Mouse (Mus musculus): ENCODE results near the gene Rxrb. TPM values are rescaled to one million over a fixed set of nuclear protein-coding genes. Genes with fewer than 3 reads are reported as not detected.

The Rxrb gene
- polyA plus RNA-seq, 1 experiment = 78.0 TPM

- no peak for DNase-seq
- Histone ChIP-seq H3K4me3 (replicated peaks; ENCODE audit: insufficient read depth, low read depth, low read length) (no peak overlapping the region), H3K4me1 (ENCODE audit: control insufficient read depth, insufficient read depth, low read length) (no peaks in the 10 kb centered on the region), H3K27ac (ENCODE audit: insufficient read depth, low read length) (no peak overlapping the region), H3K27me3 (ENCODE audit: control insufficient read depth, insufficient read depth, low read length) (no peaks in the 10 kb centered on the region)
- WGBS = 69% methylated on average over 5 of the region's 5 CpGs
- no peak for TF ChIP-seq CTCF (IDR thresholded peaks at IDR 0.05; ENCODE audit: borderline replicate concordance, insufficient read depth, low read depth, low read length)
- no peak for TF ChIP-seq POLR2A (IDR thresholded peaks at IDR 0.05; ENCODE audit: borderline replicate concordance, insufficient read depth, low read length)
These were observed 40.5 kb downstream of the Rxrb start for GRCm38 (mm10) chr17:34072091-34072490.

GRCm38 (mm10) chr17:34075271-34075670 is 43.7 kb downstream of the Rxrb start:
- TF ChIP-seq POLR2A (IDR thresholded peaks at IDR 0.05; ENCODE audit: borderline replicate concordance, insufficient read depth, low read length) (no peak), CTCF (IDR thresholded peaks at IDR 0.05; ENCODE audit: borderline replicate concordance, insufficient read depth, low read depth, low read length) (no peak; the same call in 1 of the 2 replicates)
- no peak overlapping the region for H3K27ac ChIP-seq (ENCODE audit: insufficient read depth, low read length)
- H3K27me3 ChIP-seq (ENCODE audit: control insufficient read depth, insufficient read depth, low read length) = no peaks in the 10 kb centered on the region
- H3K4me3 ChIP-seq (replicated peaks; ENCODE audit: insufficient read depth, low read depth, low read length) = no peak overlapping the region
- DNase-seq = peak; percentile 38 to 60
- 35% methylated on average over 7 of the region's 7 CpGs for WGBS
- H3K4me1 ChIP-seq (ENCODE audit: control insufficient read depth, insufficient read depth, low read length) = no peaks in the 10 kb centered on the region

- H3K4me3 ChIP-seq (replicated peaks; ENCODE audit: insufficient read depth, low read depth, low read length) = no peak overlapping the region
- no peaks in the 10 kb centered on the region for H3K4me1 ChIP-seq (ENCODE audit: control insufficient read depth, insufficient read depth, low read length)
- DNase-seq = peak; percentile 45 to 49
- no peaks in the 10 kb centered on the region for H3K27me3 ChIP-seq (ENCODE audit: control insufficient read depth, insufficient read depth, low read length)
- TF ChIP-seq CTCF (IDR thresholded peaks at IDR 0.05; ENCODE audit: borderline replicate concordance, insufficient read depth, low read depth, low read length) (peak; percentile 53; the same call in 1 of the 2 replicates), POLR2A (IDR thresholded peaks at IDR 0.05; ENCODE audit: borderline replicate concordance, insufficient read depth, low read length) (no peak)
- under 1% methylated on average over 9 of the region's 9 CpGs for WGBS
- no peak overlapping the region for H3K27ac ChIP-seq (ENCODE audit: insufficient read depth, low read length)
These were observed 45.9 kb downstream of the Rxrb start for GRCm38 (mm10) chr17:34077549-34077948.

GRCm38 (mm10) chr17:34078148-34078547 is 46.5 kb downstream of the Rxrb start:
- H3K27ac ChIP-seq (ENCODE audit: insufficient read depth, low read length) = no peak overlapping the region
- H3K4me1 ChIP-seq (ENCODE audit: control insufficient read depth, insufficient read depth, low read length) = no peaks in the 10 kb centered on the region
- TF ChIP-seq CTCF (IDR thresholded peaks at IDR 0.05; ENCODE audit: borderline replicate concordance, insufficient read depth, low read depth, low read length) (no peak), POLR2A (IDR thresholded peaks at IDR 0.05; ENCODE audit: borderline replicate concordance, insufficient read depth, low read length) (no peak)
- no peak overlapping the region for H3K4me3 ChIP-seq (replicated peaks; ENCODE audit: insufficient read depth, low read depth, low read length)
- WGBS = 59% methylated on average over 4 of the region's 4 CpGs
- H3K27me3 ChIP-seq (ENCODE audit: control insufficient read depth, insufficient read depth, low read length) = no peaks in the 10 kb centered on the region
- no peak for DNase-seq

- no peak overlapping the region for H3K27ac ChIP-seq (ENCODE audit: insufficient read depth, low read length)
- DNase-seq = no peak
- H3K27me3 ChIP-seq (ENCODE audit: control insufficient read depth, insufficient read depth, low read length) = no peaks in the 10 kb centered on the region
- H3K4me3 ChIP-seq (replicated peaks; ENCODE audit: insufficient read depth, low read depth, low read length) = no peak overlapping the region
- TF ChIP-seq CTCF (IDR thresholded peaks at IDR 0.05; ENCODE audit: borderline replicate concordance, insufficient read depth, low read depth, low read length) (no peak), POLR2A (IDR thresholded peaks at IDR 0.05; ENCODE audit: borderline replicate concordance, insufficient read depth, low read length) (no peak)
- H3K4me1 ChIP-seq (ENCODE audit: control insufficient read depth, insufficient read depth, low read length) = no peaks in the 10 kb centered on the region
- WGBS = 85% methylated on average over 11 of the region's 11 CpGs
These were observed 47.4 kb downstream of the Rxrb start for GRCm38 (mm10) chr17:34079002-34079401.

GRCm38 (mm10) chr17:34079621-34080020 is 48.0 kb downstream of the Rxrb start:
- Histone ChIP-seq H3K4me3 (replicated peaks; ENCODE audit: insufficient read depth, low read depth, low read length) (no peak overlapping the region), H3K27me3 (ENCODE audit: control insufficient read depth, insufficient read depth, low read length) (no peaks in the 10 kb centered on the region), H3K4me1 (ENCODE audit: control insufficient read depth, insufficient read depth, low read length) (no peaks in the 10 kb centered on the region), H3K27ac (ENCODE audit: insufficient read depth, low read length) (no peak overlapping the region)
- TF ChIP-seq CTCF (IDR thresholded peaks at IDR 0.05; ENCODE audit: borderline replicate concordance, insufficient read depth, low read depth, low read length) (no peak), POLR2A (IDR thresholded peaks at IDR 0.05; ENCODE audit: borderline replicate concordance, insufficient read depth, low read length) (no peak)
- WGBS = 5% methylated on average over 5 of the region's 5 CpGs
- DNase-seq = peak in 1 of 2 experiments; percentile 45

- TF ChIP-seq POLR2A (IDR thresholded peaks at IDR 0.05; ENCODE audit: borderline replicate concordance, insufficient read depth, low read length) (no peak), CTCF (IDR thresholded peaks at IDR 0.05; ENCODE audit: borderline replicate concordance, insufficient read depth, low read depth, low read length) (no peak)
- WGBS = 6% methylated on average over 8 of the region's 8 CpGs
- H3K27me3 ChIP-seq (ENCODE audit: control insufficient read depth, insufficient read depth, low read length) = no peaks in the 10 kb centered on the region
These were observed 51.5 kb downstream of the Rxrb start for GRCm38 (mm10) chr17:34083104-34083503.

GRCm38 (mm10) chr17:34087386-34087785 is 55.8 kb downstream of the Rxrb start:
- no peak for DNase-seq
- H3K4me1 ChIP-seq (ENCODE audit: control insufficient read depth, insufficient read depth, low read length) = no peaks in the 10 kb centered on the region
- H3K27me3 ChIP-seq (ENCODE audit: control insufficient read depth, insufficient read depth, low read length) = no peaks in the 10 kb centered on the region
- no peak overlapping the region for H3K4me3 ChIP-seq (replicated peaks; ENCODE audit: insufficient read depth, low read depth, low read length)
- no peak overlapping the region for H3K27ac ChIP-seq (ENCODE audit: insufficient read depth, low read length)
- TF ChIP-seq CTCF (IDR thresholded peaks at IDR 0.05; ENCODE audit: borderline replicate concordance, insufficient read depth, low read depth, low read length) = no peak
- TF ChIP-seq POLR2A (IDR thresholded peaks at IDR 0.05; ENCODE audit: borderline replicate concordance, insufficient read depth, low read length) = no peak
- WGBS = 28% methylated on average over 2 of the region's 2 CpGs

More at GRCm38 (mm10) chr17:34083104-34083503, 51.5 kb downstream of the Rxrb start:
- no peaks in the 10 kb centered on the region for H3K4me1 ChIP-seq (ENCODE audit: control insufficient read depth, insufficient read depth, low read length)
- no peak overlapping the region for H3K27ac ChIP-seq (ENCODE audit: insufficient read depth, low read length)
- H3K4me3 ChIP-seq (replicated peaks; ENCODE audit: insufficient read depth, low read depth, low read length) = no peak overlapping the region
- no peak for DNase-seq

Other genes starting within 250 kb of the Rxrb start
- 1.6 and 1.9 TPM in 2 replicates for gene Angptl4, start 250.0 kb upstream of the Rxrb start, polyA plus RNA-seq (2012; rRNA removed)
- 52.1 and 59.5 TPM in 2 replicates for gene Kank3, start 221.3 kb upstream of the Rxrb start, polyA plus RNA-seq (2012; rRNA removed)
- gene Rps28, start 207.2 kb upstream of the Rxrb start, polyA plus RNA-seq (2012; rRNA removed) = 471 and 493 TPM in 2 replicates
- 341 and 361 TPM in 2 replicates for gene Ndufa7, start 207.2 kb upstream of the Rxrb start, polyA plus RNA-seq (2012; rRNA removed)
- 34.4 and 34.7 TPM in 2 replicates for gene Cd320, start 188.7 kb upstream of the Rxrb start, polyA plus RNA-seq (2012; rRNA removed)
- gene Gm7029, start 158.0 kb upstream of the Rxrb start, polyA plus RNA-seq (2012; rRNA removed) = not detected in 2 replicates
- 2.2 and 2.3 TPM in 2 replicates for gene Kifc1, start 141.2 kb upstream of the Rxrb start, polyA plus RNA-seq (2012; rRNA removed)
- 0.48 and 0.65 TPM in 2 replicates for gene Platr17, start 126.7 kb upstream of the Rxrb start, polyA plus RNA-seq (2012; rRNA removed)
- 28.6 and 30.4 TPM in 2 replicates for gene Daxx, start 122.4 kb upstream of the Rxrb start, polyA plus RNA-seq (2012; rRNA removed)
- gene Tapbp, start 115.9 kb upstream of the Rxrb start, polyA plus RNA-seq (2012; rRNA removed) = 27.7 and 28.5 TPM in 2 replicates
- gene Zbtb22, start 115.9 kb upstream of the Rxrb start, polyA plus RNA-seq (2012; rRNA removed) = 30.2 and 33.4 TPM in 2 replicates
- 171 and 183 TPM in 2 replicates for gene Rgl2, start 102.3 kb upstream of the Rxrb start, polyA plus RNA-seq (2012; rRNA removed)
- gene Pfdn6, start 91.5 kb upstream of the Rxrb start, polyA plus RNA-seq (2012; rRNA removed) = 117 and 135 TPM in 2 replicates
- 13.3 and 14.0 TPM in 2 replicates for gene Wdr46, start 91.2 kb upstream of the Rxrb start, polyA plus RNA-seq (2012; rRNA removed)
- 8.4 and 8.6 TPM in 2 replicates for gene B3galt4, start 80.3 kb upstream of the Rxrb start, polyA plus RNA-seq (2012; rRNA removed)
- 73.5 and 77.0 TPM in 2 replicates for gene Vps52, start 76.0 kb upstream of the Rxrb start, polyA plus RNA-seq (2012; rRNA removed)
- gene Rps18, start 75.8 kb upstream of the Rxrb start, polyA plus RNA-seq (2012; rRNA removed) = 283 and 320 TPM in 2 replicates
- 61.9 and 77.5 TPM in 2 replicates for gene H2-K1, start 31.5 kb upstream of the Rxrb start, polyA plus RNA-seq (2012; rRNA removed)
- gene Ring1, start 7.1 kb upstream of the Rxrb start, polyA plus RNA-seq (2012; rRNA removed) = 66.4 and 74.6 TPM in 2 replicates
- gene H2-Ke6, start 3.8 kb upstream of the Rxrb start, polyA plus RNA-seq (2012; rRNA removed) = 82.9 and 89.8 TPM in 2 replicates
- 120 and 123 TPM in 2 replicates for gene Slc39a7, start 130 bp upstream of the Rxrb start, polyA plus RNA-seq (2012; rRNA removed)
- 12.2 and 15.2 TPM in 2 replicates for gene Col11a2, start 7.6 kb downstream of the Rxrb start, polyA plus RNA-seq (2012; rRNA removed)
- 0.25 and 0.34 TPM in 2 replicates for gene H2-Oa, start 60.5 kb downstream of the Rxrb start, polyA plus RNA-seq (2012; rRNA removed)
- 13.2 and 13.6 TPM in 2 replicates for gene H2-DMa, start 87.7 kb downstream of the Rxrb start, polyA plus RNA-seq (2012; rRNA removed)
- 188 and 209 TPM in 2 replicates for gene Brd2, start 90.8 kb downstream of the Rxrb start, polyA plus RNA-seq (2012; rRNA removed)
- 0.35 and 0.52 TPM in 2 replicates for gene H2-DMb2, start 111.5 kb downstream of the Rxrb start, polyA plus RNA-seq (2012; rRNA removed)
- gene H2-DMb1, start 121.3 kb downstream of the Rxrb start, polyA plus RNA-seq (2012; rRNA removed) = 1.8 and 3.0 TPM in 2 replicates
- gene Tap1, start 155.7 kb downstream of the Rxrb start, polyA plus RNA-seq (2012; rRNA removed) = 2.6 and 2.7 TPM in 2 replicates
- gene Psmb9, start 156.0 kb downstream of the Rxrb start, polyA plus RNA-seq (2012; rRNA removed) = 2.2 and 2.7 TPM in 2 replicates
- gene Psmb8, start 165.9 kb downstream of the Rxrb start, polyA plus RNA-seq (2012; rRNA removed) = 5.8 and 7.3 TPM in 2 replicates
- 9.1 and 10.0 TPM in 2 replicates for gene Tap2, start 171.7 kb downstream of the Rxrb start, polyA plus RNA-seq (2012; rRNA removed)
- 0.67 and 0.86 TPM in 2 replicates for gene H2-Ob, start 207.1 kb downstream of the Rxrb start, polyA plus RNA-seq (2012; rRNA removed)
- gene H2-Ab1, start 225.9 kb downstream of the Rxrb start, polyA plus RNA-seq (2012; rRNA removed) = 4.0 TPM in 2 replicates